Mouse (Mus musculus) thymus, postnatal 4 days (tissue): ENCODE measurements around the gene Arhgap21.

ENCODE experiments used
- DNase-seq: peaks from one replicate; pipeline ENCODE4 v3.0.0; 2021

The Arhgap21 gene

GRCm38 (mm10) chr2:20894100-20894690, 74.5 kb downstream of the Arhgap21 start:
- DNase-seq, result peak; percentile 57

GRCm38 (mm10) chr2:20888751-20889150, 79.9 kb downstream of the Arhgap21 start:
- DNase-seq, result no peak

- DNase-seq, result no peak
These were observed 85.4 kb downstream of the Arhgap21 start for GRCm38 (mm10) chr2:20883288-20883687.

- no peak for DNase-seq
These were observed 88.6 kb downstream of the Arhgap21 start for GRCm38 (mm10) chr2:20879877-20880605.

- DNase-seq, result no peak
These were observed 94.1 kb downstream of the Arhgap21 start for GRCm38 (mm10) chr2:20874621-20875020.

GRCm38 (mm10) chr2:20869212-20869965, 99.3 kb downstream of the Arhgap21 start:
- DNase-seq, result no peak

- no peak for DNase-seq
These were observed 100.6 kb downstream of the Arhgap21 start for GRCm38 (mm10) chr2:20868052-20868451.

- DNase-seq, result no peak
These were observed 102.9 kb downstream of the Arhgap21 start for GRCm38 (mm10) chr2:20865795-20866194.

- no peak for DNase-seq
These were observed 104.1 kb downstream of the Arhgap21 start for GRCm38 (mm10) chr2:20864569-20864968.

GRCm38 (mm10) chr2:20860756-20861155, 107.9 kb downstream of the Arhgap21 start:
- DNase-seq, result no peak

GRCm38 (mm10) chr2:20849346-20849745, 119.3 kb downstream of the Arhgap21 start:
- no peak for DNase-seq

GRCm38 (mm10) chr2:20831608-20832406, 136.9 kb downstream of the Arhgap21 start:
- no peak for DNase-seq

GRCm38 (mm10) chr2:20830882-20831281, 137.8 kb downstream of the Arhgap21 start:
- DNase-seq, result no peak

- no peak for DNase-seq
These were observed 142.4 kb downstream of the Arhgap21 start for GRCm38 (mm10) chr2:20826258-20826657.

GRCm38 (mm10) chr2:20818226-20818625, 150.5 kb downstream of the Arhgap21 start:
- no peak for DNase-seq

GRCm38 (mm10) chr2:20813986-20814385, 154.7 kb downstream of the Arhgap21 start:
- peak; percentile 20 for DNase-seq

GRCm38 (mm10) chr2:20811506-20811905, 157.2 kb downstream of the Arhgap21 start:
- DNase-seq, result no peak

GRCm38 (mm10) chr2:20801236-20801890, 167.3 kb downstream of the Arhgap21 start:
- DNase-seq, result no peak
